Mouse (Mus musculus) 3134 (cell line): ENCODE results near the gene Cbx5.

Source experiments
- DNase-seq: peaks from one replicate; pipeline ENCODE4 v3.0.0-alpha.2; 2011; ENCODE audit warnings: low spot score; ENCODE audit not compliant: insufficient read length; ENCODE audit errors: extremely low read depth

Gene Cbx5

GRCm38 (mm10) chr15:103177611-103178041, 62.0 kb downstream of the Cbx5 start:
- no peak for DNase-seq

DNA sequence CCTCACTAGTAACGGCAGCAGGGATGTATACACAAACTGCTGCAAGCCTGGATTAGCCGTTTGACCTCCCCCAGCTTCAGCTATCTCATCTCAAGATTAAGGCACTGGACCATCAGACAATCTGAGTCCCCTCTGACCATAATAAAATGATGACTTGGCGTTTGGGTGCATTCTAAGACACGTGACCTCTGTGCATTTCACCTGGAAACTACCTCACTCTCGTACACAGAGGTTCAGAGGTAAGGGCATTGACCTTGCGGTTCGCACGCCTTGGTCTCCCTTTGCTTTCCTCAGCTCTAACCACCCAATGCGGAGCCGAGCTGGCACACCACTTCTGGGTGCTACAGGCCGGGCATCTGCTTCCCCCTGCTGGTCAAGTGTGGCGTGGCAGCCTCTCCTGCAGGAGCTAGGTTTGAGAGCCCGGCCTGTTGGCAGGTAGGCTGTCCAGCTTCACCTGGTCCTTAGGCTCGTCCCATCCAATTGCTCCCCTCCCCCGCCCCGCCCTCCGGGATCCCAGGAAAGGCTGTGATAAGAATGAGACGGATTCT, 62.7 kb downstream of the Cbx5 start:
- DNase-seq = peak; percentile 65

DNA sequence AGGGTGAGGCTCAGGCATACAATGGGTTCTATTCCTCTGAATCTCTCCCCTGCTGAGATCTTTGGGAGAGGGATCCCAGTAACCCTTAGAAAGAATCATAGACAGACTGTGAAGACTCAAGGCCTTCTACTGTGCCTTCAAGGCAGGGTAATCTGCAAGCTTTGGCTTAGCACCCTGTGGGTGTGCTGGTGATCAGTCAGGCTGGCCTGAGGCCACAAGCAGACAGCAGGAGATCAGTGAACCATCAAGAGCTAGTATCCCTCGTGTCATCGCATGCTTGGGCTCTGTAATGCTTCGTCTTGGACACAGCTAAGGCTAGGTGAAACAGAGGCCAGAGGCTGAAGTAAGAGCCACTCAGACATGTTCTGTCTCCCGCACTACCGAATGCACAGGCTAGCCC, 66.4 kb downstream of the Cbx5 start:
- DNase-seq = no peak

DNA sequence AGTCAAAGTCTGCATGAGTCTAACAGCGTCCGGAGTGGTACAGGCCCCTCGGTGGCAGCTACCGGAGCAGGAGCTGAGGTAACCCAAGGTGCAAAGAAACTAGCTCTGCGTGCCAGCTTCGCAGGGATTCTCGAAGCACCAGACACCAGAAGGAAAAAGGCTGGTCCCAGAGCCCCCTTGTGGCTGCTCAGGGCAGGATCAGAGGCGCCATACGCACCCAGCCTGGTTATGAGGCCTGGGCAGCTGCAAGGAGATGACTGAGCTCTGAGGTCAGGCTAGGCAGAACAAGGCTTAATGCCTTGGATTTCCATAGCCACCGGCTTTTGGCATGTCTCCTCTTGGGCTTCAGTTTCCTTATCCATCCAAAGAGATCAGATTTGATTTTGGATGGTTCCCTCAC, 67.1 kb downstream of the Cbx5 start:
- DNase-seq = peak; percentile 57

DNA sequence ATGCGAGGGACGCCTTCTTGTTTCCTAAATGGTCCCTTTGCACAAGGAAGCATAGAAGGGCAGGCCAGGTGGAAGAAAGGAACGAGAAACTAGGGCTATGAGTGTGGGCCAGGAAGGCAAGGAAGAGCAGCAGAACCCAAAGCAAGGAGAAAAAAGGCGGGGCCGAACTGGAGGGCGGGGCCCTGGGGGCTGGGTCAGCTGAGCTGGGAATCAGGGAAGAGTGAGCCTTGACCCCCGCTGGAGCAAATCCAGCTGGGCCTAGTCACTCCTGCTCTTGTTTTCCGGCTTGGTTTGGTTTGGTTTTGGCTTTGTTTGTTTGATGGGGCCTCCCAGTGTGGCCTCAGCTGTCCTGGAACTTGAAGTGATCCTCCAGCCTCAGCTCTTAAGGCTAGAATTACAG, 68.3 kb downstream of the Cbx5 start:
- no peak for DNase-seq

DNA sequence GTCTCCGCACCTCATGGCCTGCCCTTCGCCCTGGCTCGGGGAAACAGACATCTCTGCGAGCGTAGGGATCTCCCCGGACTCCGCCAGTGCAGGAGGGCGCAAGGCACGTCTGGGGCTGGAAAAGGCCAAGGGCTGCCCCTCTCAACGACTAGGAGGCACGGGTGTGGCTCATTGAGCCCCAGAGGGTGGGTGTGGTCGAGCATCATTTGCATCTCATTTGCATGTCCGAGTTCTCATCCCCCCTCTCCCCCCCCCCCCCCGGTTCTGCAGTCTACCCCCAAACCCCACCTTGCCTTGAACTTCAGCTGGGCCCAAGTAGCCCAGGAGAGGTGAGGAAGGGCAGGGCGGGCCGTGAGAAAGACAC, 69.3 kb downstream of the Cbx5 start:
- DNase-seq = no peak

GRCm38 (mm10) chr15:103169612-103170315, 69.9 kb downstream of the Cbx5 start:
- no peak for DNase-seq

DNA sequence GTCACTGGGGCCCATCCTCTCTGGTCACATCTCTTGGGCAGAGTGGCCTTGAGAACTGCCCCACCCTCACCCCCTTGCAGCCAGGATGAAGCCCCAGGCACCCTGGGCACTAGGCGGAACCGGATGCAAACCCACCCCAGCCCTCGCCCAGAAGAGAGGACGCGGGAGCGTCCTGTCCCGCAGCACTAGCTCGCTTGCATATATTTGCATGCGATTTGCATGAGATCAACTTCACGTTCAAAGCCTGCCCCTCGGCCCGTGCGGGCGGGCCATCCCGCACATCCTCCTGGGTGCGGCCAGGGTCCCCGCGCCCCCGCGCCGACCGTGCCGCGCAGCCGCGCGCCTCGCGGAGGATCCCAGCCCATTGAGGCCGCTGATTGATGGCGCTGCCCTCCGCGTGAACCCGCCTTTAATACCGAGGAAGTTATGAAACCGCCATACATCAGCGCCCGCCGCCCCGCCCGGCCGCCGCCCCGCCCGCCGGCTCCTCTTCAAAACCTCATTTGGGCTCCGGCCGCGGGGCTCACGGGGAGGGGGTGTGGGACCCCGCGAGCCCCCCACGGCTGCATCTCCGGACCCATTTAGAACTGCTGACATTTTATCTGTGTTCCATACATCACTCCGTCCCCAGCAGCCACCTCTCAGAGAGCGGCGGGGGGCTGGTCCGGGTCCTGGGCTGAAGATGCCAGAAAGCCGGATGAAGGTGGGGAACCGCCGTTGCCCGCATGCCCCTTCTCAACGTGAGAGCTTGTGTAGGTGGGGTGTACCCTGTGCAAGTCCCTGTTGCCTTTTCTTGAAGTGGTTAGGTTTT, 70.6 kb downstream of the Cbx5 start:
- no peak for DNase-seq

- no peak for DNase-seq
These were observed 71.8 kb downstream of the Cbx5 start for GRCm38 (mm10) chr15:103167786-103168185.

DNA sequence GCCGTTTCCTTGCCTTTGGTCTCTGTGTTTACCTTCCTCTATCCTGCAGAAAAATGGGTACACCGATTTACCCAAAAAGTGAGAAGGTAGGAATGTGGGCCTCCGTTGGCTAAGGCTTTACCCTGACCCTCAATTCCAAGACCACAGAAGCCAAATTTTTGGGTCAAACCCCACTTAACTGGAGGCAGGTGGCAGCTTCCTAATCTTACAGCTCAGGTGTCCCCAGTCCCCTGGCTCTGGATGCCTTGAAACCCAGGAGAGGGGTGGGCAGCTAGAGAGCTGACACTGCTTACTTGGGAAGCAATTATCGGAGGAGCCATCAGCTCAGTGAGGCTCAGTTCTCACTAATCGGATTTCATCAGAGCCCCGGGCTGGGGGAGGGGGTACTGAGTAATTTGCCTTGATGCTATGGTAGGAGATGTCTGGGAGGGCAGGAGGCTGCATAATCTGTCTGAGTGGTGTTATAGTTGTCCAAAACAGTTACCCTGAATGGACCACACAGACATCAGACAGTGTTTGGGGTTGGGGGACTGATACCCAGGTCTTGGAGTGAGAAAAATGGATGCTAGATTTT, 72.5 kb downstream of the Cbx5 start, which contains the start of gene Smug1:
Gene Smug1, minus strand, starts transcription at position 51 of the 574 bp plus-strand sequence.
- DNase-seq = no peak

DNA sequence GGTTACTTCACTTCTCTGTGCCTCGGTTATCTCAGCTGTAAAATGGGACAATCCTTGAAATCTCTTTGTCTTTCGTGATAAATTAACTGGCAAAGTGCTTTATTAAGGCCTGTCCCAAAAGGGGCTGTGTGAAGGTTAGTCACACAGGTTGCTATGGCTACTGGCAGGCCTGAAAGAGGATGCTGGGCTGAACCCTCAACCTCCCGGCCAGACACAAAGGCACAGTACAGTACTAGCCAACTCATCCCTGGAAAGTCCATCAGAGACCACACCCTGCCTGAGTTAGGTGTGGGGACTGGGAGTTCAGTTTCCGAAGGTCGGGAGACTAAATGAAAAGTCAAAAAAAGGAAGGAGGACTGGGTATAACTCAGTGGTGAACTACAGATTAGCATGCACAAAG, 73.7 kb downstream of the Cbx5 start:
- no peak for DNase-seq

DNA sequence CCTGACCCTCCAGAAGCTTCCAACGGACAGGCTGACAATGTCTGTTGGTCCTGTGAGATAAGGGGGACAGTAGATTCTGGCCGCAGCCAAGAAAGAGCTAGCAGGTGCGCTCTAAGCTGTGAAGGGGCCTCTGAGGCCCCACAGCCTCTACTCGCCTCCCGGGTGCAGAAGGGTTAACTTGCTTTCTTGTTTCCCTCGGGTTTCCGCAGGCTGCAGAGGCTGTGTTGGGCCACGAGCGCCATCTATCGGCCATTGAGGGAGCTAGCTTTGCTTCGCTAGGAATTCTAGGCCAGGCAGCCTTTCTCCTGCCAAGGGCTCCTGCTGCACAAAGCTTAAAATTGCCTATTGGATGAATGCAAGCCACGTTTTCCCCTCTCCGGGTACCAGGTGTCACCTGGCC, 74.2 kb downstream of the Cbx5 start:
- peak; percentile 63 for DNase-seq

GRCm38 (mm10) chr15:103163182-103163919, 76.3 kb downstream of the Cbx5 start:
- peak; percentile 83 for DNase-seq

DNA sequence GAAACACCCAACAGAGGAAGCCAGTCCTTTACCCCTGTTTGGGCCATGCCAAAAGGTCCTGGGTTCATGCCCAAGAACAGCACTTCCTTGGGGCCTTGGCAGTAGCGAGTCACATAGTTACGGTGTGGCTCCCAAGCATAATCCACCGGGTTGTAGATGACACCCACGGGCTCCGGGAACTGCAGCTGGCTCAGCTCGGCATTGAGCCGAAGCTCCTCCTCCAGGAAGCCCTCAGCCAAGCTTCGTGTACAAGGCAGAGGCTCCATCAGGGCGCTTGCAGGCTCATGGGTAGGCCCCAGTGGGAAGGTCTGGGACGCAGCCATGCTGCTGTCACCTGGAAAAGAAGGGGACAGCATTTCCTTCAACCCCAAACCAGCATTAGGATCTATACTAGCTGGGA, 82.0 kb downstream of the Cbx5 start:
- DNase-seq = no peak

- DNase-seq = no peak
These were observed 82.7 kb downstream of the Cbx5 start for GRCm38 (mm10) chr15:103156890-103157289.

DNA sequence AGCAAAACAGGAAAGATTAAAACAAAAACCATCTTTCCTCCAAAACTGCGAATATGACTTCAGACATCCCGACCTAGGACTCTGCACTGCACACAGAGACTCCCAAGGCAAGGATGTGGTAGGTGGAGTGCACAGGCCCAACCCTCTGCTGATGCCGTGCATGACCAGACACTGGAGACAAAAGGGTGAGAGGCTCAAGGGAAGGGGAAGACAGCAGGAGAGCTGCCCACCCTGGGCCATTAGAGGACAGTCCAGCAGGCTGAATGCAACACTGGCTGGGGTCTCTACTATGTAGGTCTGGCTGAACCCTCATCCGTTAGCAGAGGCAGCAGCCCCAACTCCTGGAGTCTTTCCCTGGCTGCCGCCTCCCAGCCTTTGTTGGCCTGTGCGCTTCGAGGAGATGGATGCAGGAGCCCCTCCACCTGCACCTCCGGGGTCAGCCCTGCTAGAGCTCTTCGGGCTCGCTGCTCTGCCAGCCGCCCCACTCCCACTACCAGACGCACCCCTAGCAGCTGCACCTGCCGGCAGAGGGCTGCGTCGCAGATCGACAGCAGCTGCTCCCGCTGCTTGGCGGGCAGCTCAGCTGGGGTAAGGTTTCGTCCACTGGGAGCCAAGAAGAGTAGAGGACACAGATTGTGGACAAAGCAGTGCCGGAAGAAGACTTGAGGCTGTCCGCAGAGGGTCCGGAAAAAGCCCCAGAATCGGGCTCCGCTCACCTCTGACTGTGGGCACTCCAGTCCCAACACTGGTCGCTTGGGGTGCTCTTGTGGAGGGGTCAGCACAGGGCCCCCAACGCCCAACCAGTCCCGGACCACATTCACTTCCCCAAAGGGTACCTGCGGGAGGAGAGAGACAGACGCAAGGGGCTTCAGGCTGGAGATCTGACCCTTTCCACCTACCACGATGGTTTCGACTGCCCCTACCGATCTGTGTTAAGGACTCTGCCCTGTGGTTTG, 84.0 kb downstream of the Cbx5 start:
- DNase-seq = no peak

GRCm38 (mm10) chr15:103152890-103153610, 86.6 kb downstream of the Cbx5 start:
- DNase-seq = no peak

- no peak for DNase-seq
These were observed 87.2 kb downstream of the Cbx5 start for GRCm38 (mm10) chr15:103152371-103152770.

DNA sequence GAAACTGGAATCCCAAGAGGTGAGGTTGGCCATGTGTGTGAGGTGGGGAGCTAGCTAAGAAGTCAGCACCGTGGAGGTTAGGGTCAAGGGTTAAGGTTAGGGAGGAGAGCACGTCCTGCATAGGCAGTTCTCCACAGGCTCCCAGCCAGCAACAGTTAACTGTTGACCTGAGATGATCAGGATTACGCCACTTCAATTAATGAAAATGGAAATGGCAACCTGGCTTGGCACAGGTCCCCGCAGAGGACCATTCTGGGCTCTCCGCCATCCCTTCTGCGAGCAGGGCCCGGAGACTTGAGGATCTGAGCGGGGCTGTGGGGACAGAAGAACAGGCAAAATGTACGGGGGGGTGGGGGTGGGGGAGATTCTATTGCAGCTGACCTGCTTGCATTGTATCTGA, 91.8 kb downstream of the Cbx5 start:
- no peak for DNase-seq
